Comparison of ENCODE assay signal across 8 mouse cellular contexts in the genomic region with DNA sequence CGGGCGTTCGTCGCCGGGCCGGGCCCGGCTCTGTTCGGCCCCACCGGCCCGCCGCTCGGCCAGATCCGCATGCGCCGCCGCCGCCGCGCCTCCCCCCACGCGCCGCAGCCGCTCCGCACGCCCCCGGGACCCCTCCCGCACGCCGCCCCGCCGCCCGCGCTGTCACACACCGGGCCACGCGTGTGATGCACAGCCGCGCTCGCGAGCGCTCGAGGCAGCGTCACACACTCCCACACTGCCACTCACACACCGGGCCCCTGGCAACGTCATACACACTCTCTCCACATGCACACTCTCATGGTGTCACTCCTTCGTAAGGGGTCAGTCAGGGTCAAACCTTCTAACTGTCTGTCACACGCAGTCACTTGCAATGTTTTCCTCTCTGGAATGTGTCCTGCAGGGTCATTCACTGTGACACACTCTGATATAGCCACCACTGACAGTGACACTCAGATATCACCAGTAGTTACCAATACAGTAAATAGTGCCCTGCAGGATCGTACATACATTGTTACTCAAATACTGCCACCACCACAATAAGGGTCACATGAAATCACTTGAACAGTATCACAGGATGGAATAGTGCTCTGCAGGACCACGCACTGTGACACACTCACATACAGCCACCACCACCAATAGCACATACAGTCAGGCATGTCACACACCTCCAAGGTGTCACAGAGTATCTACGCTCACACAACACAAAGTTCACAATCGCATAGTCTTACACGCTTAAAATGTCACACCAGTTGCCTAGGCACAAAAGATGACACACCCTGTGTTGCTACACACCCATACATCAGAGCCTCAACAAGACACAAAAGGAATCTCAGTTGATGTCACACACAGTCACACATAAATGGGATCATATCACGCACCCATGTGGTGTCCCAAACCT. TPM values are rescaled to one million over a fixed set of nuclear protein-coding genes. Genes with fewer than 3 reads are reported as not detected.
DNase-seq lines count a peak whose midpoint lies in the region; ATAC-seq and TF ChIP-seq lines count a peak whose summit lies in the region.

No protein-coding gene starts in this region.

- TF ChIP-seq POLR2A in limb, embryonic 14.5 days (IDR thresholded peaks at IDR 0.05; ENCODE audit: borderline replicate concordance, extremely low read depth, insufficient read depth, insufficient read length) = no peak

- peak overlapping the region; percentile 92 for H3K4me2 ChIP-seq in intestine, postnatal 0 days (replicated peaks; ENCODE audit: low read depth)
- H3K4me2 ChIP-seq in limb, embryonic 14.5 days (replicated peaks; ENCODE audit: low read depth, low read length, severe bottlenecking) = peak overlapping the region; percentile 94
- peak overlapping the region; percentile 88 for H3K4me2 ChIP-seq in neural tube, embryonic 12.5 days (replicated peaks)

- H3K27ac ChIP-seq in intestine, postnatal 0 days (ENCODE audit: low read depth, low read length) = no peak overlapping the region
- no peak overlapping the region for H3K27ac ChIP-seq in limb, embryonic 14.5 days (replicated peaks; ENCODE audit: low read depth, low read length)
- no peak overlapping the region for H3K27ac ChIP-seq in neural tube, embryonic 12.5 days

- peak; percentile 9; the same call in 1 of the 2 replicates for ATAC-seq in intestine, postnatal 0 days
- no peak; the same call in 1 of the 2 replicates for ATAC-seq in limb, embryonic 14.5 days (ENCODE audit: low FRiP score, low read depth)
- peak; percentile 46 for ATAC-seq in neural tube, embryonic 12.5 days (ENCODE audit: low FRiP score, low read depth)
- ATAC-seq in megakaryocyte progenitor cell, adult 5-6 weeks (replicated peaks; ENCODE audit: poor library complexity) = no peak

- H3K9ac ChIP-seq in intestine, postnatal 0 days (ENCODE audit: low read depth, low read length) = peak overlapping the region; percentile 46
- peak overlapping the region; percentile 60 for H3K9ac ChIP-seq in limb, embryonic 14.5 days (ENCODE audit: low read depth, low read length, severe bottlenecking)
- peak overlapping the region; percentile 68 for H3K9ac ChIP-seq in neural tube, embryonic 12.5 days

- peaks cover 13% of the 10 kb centered on the region for H3K27me3 ChIP-seq in intestine, postnatal 0 days (replicated peaks; ENCODE audit: control insufficient read depth, insufficient read depth, low read length)
- H3K27me3 ChIP-seq in limb, embryonic 14.5 days (ENCODE audit: control insufficient read depth, insufficient read depth, low read length) = peaks cover 20% of the 10 kb centered on the region
- peaks cover 25% of the 10 kb centered on the region for H3K27me3 ChIP-seq in neural tube, embryonic 12.5 days (replicated peaks)

- H3K36me3 ChIP-seq in intestine, postnatal 0 days (ENCODE audit: control insufficient read depth, insufficient read depth) = no peaks in the 10 kb centered on the region
- H3K36me3 ChIP-seq in limb, embryonic 14.5 days (ENCODE audit: control insufficient read depth, insufficient read depth, low read length) = no peaks in the 10 kb centered on the region
- no peaks in the 10 kb centered on the region for H3K36me3 ChIP-seq in neural tube, embryonic 12.5 days

- peak; percentile 39 for DNase-seq in thymus, postnatal 4 days
- DNase-seq in thymus, adult 18-20 months = no peak
- DNase-seq in cerebellum, adult 9-10 months = peak; percentile 74
- DNase-seq in frontal cortex, postnatal 14 days (ENCODE audit: low spot score in 2 of 2) = peak; percentile 68 to 70
- no peak for DNase-seq in limb, embryonic 14.5 days (ENCODE audit: low spot score)

- H3K9me3 ChIP-seq in intestine, postnatal 0 days (ENCODE audit: control insufficient read depth) = no peaks in the 10 kb centered on the region
- no peaks in the 10 kb centered on the region for H3K9me3 ChIP-seq in limb, embryonic 14.5 days (ENCODE audit: control insufficient read depth, low read length)
- H3K9me3 ChIP-seq in neural tube, embryonic 12.5 days = no peaks in the 10 kb centered on the region

- H3K4me1 ChIP-seq in intestine, postnatal 0 days (replicated peaks; ENCODE audit: control insufficient read depth, insufficient read depth, low read length) = no peaks in the 10 kb centered on the region; the same call in 1 of the 2 replicates
- H3K4me1 ChIP-seq in limb, embryonic 14.5 days (ENCODE audit: control insufficient read depth, insufficient read depth, low read length) = peaks cover 10% of the 10 kb centered on the region
- peaks cover 16% of the 10 kb centered on the region for H3K4me1 ChIP-seq in neural tube, embryonic 12.5 days

- H3K4me3 ChIP-seq in intestine, postnatal 0 days (ENCODE audit: low read depth, low read length) = peak overlapping the region; percentile 48
- peak overlapping the region; percentile 61 for H3K4me3 ChIP-seq in limb, embryonic 14.5 days (replicated peaks; ENCODE audit: low read length)
- peak overlapping the region; percentile 54 for H3K4me3 ChIP-seq in neural tube, embryonic 12.5 days

- no peak for TF ChIP-seq CTCF in intestine, postnatal 0 days (IDR thresholded peaks at IDR 0.05; ENCODE audit: low read depth)

- WGBS in intestine, postnatal 0 days = 10% methylated on average over 35 of the region's 53 CpGs
- 16% methylated on average over 25 of the region's 53 CpGs for WGBS in limb, embryonic 14.5 days
- WGBS in neural tube, embryonic 12.5 days = 8% methylated on average over 51 of the region's 53 CpGs

RNA-seq across cellular contexts. Expression of a gene that starts 0.7 kb away (rescaled TPM):
- polyA plus RNA-seq in intestine, postnatal 0 days (2015; fragmentation: Nextera tagmentation; extraction: Ambion mirVana) = 0.17 and 0.26 TPM in 2 replicates
- polyA plus RNA-seq in limb, embryonic 14.5 days (2012; rRNA removed) = 0.60 and 0.64 TPM in 2 replicates
- polyA plus RNA-seq in limb, embryonic 14.5 days (2014; fragmentation: Nextera tagmentation; extraction: Ambion mirVana) = 0.15 TPM in 2 replicates
- polyA plus RNA-seq in neural tube, embryonic 12.5 days (2016; fragmentation: Nextera tagmentation; extraction: Ambion mirVana) = 1.2 and 1.3 TPM in 2 replicates
- total RNA-seq in megakaryocyte progenitor cell, adult 5-6 weeks (2015) = 0.02 and 0.07 TPM in 2 replicates
- total RNA-seq in megakaryocyte progenitor cell, adult 5-6 weeks (2017) = not detected in 2 replicates

RNA-seq across cellular contexts. Expression of a gene that starts 1.0 kb away (rescaled TPM):
- polyA plus RNA-seq in intestine, postnatal 0 days (2015; fragmentation: Nextera tagmentation; extraction: Ambion mirVana) = 60.4 and 67.3 TPM in 2 replicates
- polyA plus RNA-seq in limb, embryonic 14.5 days (2012; rRNA removed) = 44.8 and 49.5 TPM in 2 replicates
- 60.8 and 61.2 TPM in 2 replicates for polyA plus RNA-seq in limb, embryonic 14.5 days (2014; fragmentation: Nextera tagmentation; extraction: Ambion mirVana)
- 21.6 and 23.0 TPM in 2 replicates for polyA plus RNA-seq in neural tube, embryonic 12.5 days (2016; fragmentation: Nextera tagmentation; extraction: Ambion mirVana)
- 31.8 and 53.4 TPM in 2 replicates for total RNA-seq in megakaryocyte progenitor cell, adult 5-6 weeks (2015)
- total RNA-seq in megakaryocyte progenitor cell, adult 5-6 weeks (2017) = 21.2 and 30.2 TPM in 2 replicates

RNA-seq across cellular contexts. Expression of a gene that starts 26.8 kb away (rescaled TPM):
- 22.8 and 24.0 TPM in 2 replicates for polyA plus RNA-seq in intestine, postnatal 0 days (2015; fragmentation: Nextera tagmentation; extraction: Ambion mirVana)
- polyA plus RNA-seq in limb, embryonic 14.5 days (2012; rRNA removed) = 31.3 and 32.1 TPM in 2 replicates
- polyA plus RNA-seq in limb, embryonic 14.5 days (2014; fragmentation: Nextera tagmentation; extraction: Ambion mirVana) = 31.5 and 32.4 TPM in 2 replicates
- 20.5 and 22.2 TPM in 2 replicates for polyA plus RNA-seq in neural tube, embryonic 12.5 days (2016; fragmentation: Nextera tagmentation; extraction: Ambion mirVana)
- 2.5 and 2.9 TPM in 2 replicates for total RNA-seq in megakaryocyte progenitor cell, adult 5-6 weeks (2015)
- total RNA-seq in megakaryocyte progenitor cell, adult 5-6 weeks (2017) = 6.1 and 7.6 TPM in 2 replicates

RNA-seq across cellular contexts. Expression of a gene that starts 39.9 kb away (rescaled TPM):
- 42.7 and 43.1 TPM in 2 replicates for polyA plus RNA-seq in intestine, postnatal 0 days (2015; fragmentation: Nextera tagmentation; extraction: Ambion mirVana)
- 23.3 and 28.0 TPM in 2 replicates for polyA plus RNA-seq in limb, embryonic 14.5 days (2012; rRNA removed)
- 34.2 and 39.4 TPM in 2 replicates for polyA plus RNA-seq in limb, embryonic 14.5 days (2014; fragmentation: Nextera tagmentation; extraction: Ambion mirVana)
- polyA plus RNA-seq in neural tube, embryonic 12.5 days (2016; fragmentation: Nextera tagmentation; extraction: Ambion mirVana) = 14.6 and 14.8 TPM in 2 replicates
- total RNA-seq in megakaryocyte progenitor cell, adult 5-6 weeks (2015) = 9.2 and 12.5 TPM in 2 replicates
- total RNA-seq in megakaryocyte progenitor cell, adult 5-6 weeks (2017) = 5.9 and 6.8 TPM in 2 replicates

RNA-seq across cellular contexts. Expression of a gene that starts 52.4 kb away (rescaled TPM):
- polyA plus RNA-seq in intestine, postnatal 0 days (2015; fragmentation: Nextera tagmentation; extraction: Ambion mirVana) = 1.3 and 1.4 TPM in 2 replicates
- 6.3 and 6.6 TPM in 2 replicates for polyA plus RNA-seq in limb, embryonic 14.5 days (2012; rRNA removed)
- polyA plus RNA-seq in limb, embryonic 14.5 days (2014; fragmentation: Nextera tagmentation; extraction: Ambion mirVana) = 2.1 and 2.5 TPM in 2 replicates
- 2.2 and 2.8 TPM in 2 replicates for polyA plus RNA-seq in neural tube, embryonic 12.5 days (2016; fragmentation: Nextera tagmentation; extraction: Ambion mirVana)
- 0.52 and 0.68 TPM in 2 replicates for total RNA-seq in megakaryocyte progenitor cell, adult 5-6 weeks (2015)
- total RNA-seq in megakaryocyte progenitor cell, adult 5-6 weeks (2017) = 0.75 and 0.81 TPM in 2 replicates

Comparison
In these comparisons a context has a peak if more than half of its experiments do, and no peak if none do; other contexts are left out.
1. DNase-seq: peak in thymus, postnatal 4 days (single experiment), cerebellum, adult 9-10 months (single experiment) and frontal cortex, postnatal 14 days (2 of 2); none in thymus, adult 18-20 months (0 of 2) and limb, embryonic 14.5 days (single experiment).
2. ATAC-seq: peak in intestine, postnatal 0 days (single experiment) and neural tube, embryonic 12.5 days (single experiment); none in limb, embryonic 14.5 days (single experiment) and megakaryocyte progenitor cell, adult 5-6 weeks (single experiment).
3. Peak in every context shown above with its lines, with median percentiles within 50 percentile points of each other: H3K4me2 ChIP-seq, H3K4me3 ChIP-seq and H3K9ac ChIP-seq.